Mouse (Mus musculus) neutrophil, adult 5-6 weeks (primary cell): ENCODE results near the gene Casq1. TPM values are rescaled to one million over a fixed set of nuclear protein-coding genes. Genes with fewer than 3 reads are reported as not detected.
"Not testable (repeated sequence)": the region's sequence is repeated elsewhere in the genome, so short reads cannot be mapped to it uniquely, and the experiment has no call there.

Experiments used
- ATAC-seq: fragments of 151-379, 151-347 bp; 2 replicates; pipeline ENCODE4 v1.8.0; 2017; ENCODE audit warnings: mild to moderate bottlenecking, moderate TSS enrichment; ENCODE audit not compliant: insufficient number of reproducible peaks, poor library complexity, low FRiP score, severe bottlenecking; ENCODE audit errors: extremely low read depth
- total RNA-seq: library from RNA; stranded (forward); fragments of 200-1000 nt; gene quantifications from 2 replicates; pipeline ENCODE4 v1.2.3, GENCODE M21; 2017

Gene Casq1
- total RNA-seq = not detected in 2 replicates

DNA sequence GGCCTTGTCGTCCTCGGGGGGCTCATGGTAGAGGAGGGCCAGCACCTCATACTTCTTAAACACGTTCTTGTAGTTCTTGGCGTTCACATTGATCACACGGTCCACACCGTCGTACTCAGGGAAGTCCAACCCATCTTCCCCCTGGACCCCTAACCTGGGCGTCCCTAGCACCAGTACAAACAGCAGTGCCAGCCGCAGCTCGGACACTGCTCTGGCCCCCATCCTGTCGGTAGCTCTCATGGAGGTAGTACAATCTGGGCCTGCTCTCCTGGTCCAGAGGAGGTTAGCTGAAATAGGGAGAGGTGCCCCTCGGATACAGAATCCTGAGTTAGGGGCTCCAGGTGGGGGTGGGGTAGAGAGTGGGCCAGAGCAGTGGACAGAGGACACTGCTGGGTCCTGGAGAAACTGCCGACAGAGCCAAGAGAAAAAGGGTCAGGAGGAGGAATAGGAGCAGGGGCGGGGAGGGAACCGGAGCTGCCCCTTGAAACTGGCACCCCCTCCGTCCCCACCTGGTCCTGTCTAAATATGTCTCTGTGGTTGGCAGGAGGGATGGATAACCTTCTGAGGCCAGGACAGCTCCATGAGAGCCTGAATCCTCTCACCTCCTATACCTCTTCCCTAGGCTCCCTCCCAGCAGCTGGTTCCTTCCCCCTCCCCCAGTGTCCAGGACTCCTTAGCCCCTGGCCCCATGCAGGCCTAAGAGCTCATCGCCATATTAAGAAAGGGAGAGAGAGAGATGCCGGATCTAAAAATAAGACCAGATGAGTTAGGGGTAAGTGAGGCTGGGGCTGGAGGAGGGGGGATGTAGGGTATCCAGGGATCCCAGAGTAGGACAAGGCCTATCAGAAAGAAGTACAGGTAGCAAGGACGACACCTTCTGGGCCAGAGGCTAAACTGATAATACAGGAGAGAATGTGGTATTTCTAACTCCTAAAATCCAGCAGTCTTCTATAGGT, at the start of gene Casq1:
Casq1 (minus strand) TSS at position 418 of the 956 bp plus-strand sequence.
- ATAC-seq = no peak

DNA sequence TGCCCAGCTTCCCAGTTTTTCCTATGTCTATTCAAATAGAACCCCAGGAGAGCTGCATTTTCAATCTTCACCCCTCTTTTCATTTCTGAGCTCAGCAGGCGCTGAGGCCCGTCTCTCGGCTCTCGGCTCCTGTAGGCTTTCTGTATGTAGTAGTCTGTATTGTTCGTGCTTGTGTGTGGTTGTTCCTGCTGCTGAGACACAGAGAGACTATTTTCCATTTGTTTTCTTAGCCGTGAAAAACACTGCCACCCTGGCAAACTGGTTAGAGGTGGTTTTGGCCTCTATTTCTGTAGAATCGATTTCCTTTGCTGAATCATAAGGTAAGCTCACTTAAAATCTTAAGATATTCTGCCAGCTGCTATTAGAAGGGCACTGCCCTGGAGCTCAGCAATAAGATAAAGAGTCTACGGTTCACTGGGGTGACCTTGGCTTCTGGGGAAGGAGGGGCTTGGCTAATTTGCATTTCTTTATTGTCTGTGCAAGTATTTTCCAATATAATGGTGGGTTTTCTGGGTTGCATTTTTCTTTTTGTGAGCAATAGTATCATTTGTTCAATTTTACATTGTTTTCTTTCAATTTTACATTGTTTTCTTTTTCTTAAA, 41.9 kb upstream of the Casq1 start, which contains the start of gene Igsf8:
Igsf8 (plus strand) TSS at position 165 of the 602 bp plus-strand sequence.
- no peak for ATAC-seq

GRCm38 (mm10) chr1:172258314-172258713, 38.6 kb upstream of the Casq1 start, which contains the start of gene Atp1a4:
Gene Atp1a4, minus strand, starts transcription at chr1:172258414.
- ATAC-seq = no peak

GRCm38 (mm10) chr1:172247679-172248078, 28.0 kb upstream of the Casq1 start:
- ATAC-seq = 0 out of 2 replicates have a peak, but pooled peaks have one; percentile 26

- no peak for ATAC-seq
These were observed 27.5 kb upstream of the Casq1 start for GRCm38 (mm10) chr1:172247216-172247615.

DNA sequence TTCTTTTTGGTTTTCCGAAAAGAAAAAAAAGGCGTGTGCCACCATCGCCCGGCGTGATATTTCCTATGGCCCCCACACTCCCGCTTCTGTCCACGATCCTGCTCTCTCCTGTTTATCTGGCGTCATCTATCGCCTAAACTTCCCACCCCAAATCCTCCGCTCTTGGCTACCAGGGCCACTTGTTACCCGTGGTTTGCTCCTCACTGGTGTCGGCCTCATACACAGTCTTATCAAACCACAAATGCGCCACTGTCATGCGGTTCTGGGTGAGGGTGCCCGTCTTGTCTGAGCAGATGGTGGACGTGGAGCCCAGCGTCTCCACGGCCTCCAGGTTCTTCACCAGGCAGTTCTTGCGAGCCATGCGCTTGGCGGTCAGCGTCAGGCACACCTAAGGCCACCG, 25.0 kb upstream of the Casq1 start:
- ATAC-seq = not testable (repeated sequence)

DNA sequence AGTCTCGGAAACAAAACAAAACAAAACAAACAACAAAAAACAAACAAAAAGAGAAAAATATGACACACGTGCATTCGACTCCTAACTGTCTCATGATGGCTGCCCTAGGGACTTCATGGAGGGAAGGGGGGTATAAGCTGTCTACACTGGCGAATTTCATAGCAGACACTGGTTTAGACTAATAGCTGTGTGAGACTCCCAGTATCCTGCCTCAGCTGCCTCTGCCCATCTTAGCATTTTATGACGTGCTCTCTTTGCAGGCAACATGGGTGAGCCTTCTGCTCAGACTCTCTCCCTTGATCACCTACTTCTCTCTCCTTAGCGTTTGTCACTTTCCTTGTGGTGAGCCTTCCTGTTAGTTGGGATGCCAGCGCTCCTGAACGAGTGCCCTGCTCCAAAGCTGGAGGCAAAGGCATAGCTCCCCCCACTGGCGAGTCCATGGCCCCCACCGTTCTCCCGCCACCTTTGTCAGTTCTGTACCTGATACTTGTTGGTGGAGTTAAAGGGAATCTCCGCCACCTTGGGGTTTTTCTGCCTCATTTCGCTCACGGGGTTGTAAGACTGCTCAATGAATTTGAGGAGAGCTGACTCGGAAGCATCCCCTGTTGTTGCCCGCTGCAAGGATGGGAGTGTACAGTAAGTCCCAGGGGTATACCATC, 24.0 kb upstream of the Casq1 start:
- ATAC-seq = no peak

DNA sequence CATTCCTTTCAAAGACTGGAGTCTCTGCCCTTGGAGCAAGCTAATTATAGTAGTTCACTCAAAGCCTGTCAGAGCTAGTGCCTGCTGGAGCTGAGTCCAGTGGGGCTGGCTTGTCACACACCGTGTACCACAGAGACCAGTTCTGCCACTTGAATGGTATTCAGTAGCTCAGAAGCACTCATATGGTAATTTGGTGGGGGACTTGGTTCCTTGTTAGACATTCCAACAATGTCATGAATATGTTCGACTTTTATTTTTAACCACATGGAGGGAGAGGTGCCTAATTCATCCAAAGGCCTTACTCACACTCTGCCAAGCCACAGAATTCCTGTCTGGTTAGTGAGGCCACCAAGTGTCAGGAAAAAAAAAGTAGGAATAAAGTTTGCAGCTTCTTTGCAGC, 22.7 kb upstream of the Casq1 start:
- no peak for ATAC-seq

GRCm38 (mm10) chr1:172240945-172241708, 21.5 kb upstream of the Casq1 start:
- ATAC-seq = 0 out of 2 replicates have a peak, but pooled peaks have one; percentile 6

GRCm38 (mm10) chr1:172229215-172229614, 9.5 kb upstream of the Casq1 start:
- no peak for ATAC-seq

DNA sequence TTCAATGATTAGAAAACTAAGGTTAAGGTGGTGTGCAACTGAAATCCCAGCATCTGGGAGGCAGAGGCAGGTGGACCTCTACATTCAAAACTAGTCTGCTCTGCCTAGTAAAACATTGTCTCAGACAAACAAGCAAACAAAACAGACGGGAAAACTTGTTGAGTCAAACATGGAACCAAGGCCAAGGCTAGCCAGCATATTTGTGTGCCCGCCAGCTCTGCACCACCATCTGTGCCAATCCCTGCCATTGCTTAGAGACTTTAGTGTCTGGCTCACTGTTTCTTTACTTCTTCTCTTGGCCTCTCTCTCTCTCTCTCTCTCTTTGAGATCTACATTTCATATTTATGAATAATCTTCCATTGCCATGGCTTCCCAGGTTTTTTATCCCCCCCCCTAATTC, 8.5 kb upstream of the Casq1 start:
- no peak for ATAC-seq

- ATAC-seq = no peak
These were observed 1.8 kb upstream of the Casq1 start for GRCm38 (mm10) chr1:172221297-172222063.

DNA sequence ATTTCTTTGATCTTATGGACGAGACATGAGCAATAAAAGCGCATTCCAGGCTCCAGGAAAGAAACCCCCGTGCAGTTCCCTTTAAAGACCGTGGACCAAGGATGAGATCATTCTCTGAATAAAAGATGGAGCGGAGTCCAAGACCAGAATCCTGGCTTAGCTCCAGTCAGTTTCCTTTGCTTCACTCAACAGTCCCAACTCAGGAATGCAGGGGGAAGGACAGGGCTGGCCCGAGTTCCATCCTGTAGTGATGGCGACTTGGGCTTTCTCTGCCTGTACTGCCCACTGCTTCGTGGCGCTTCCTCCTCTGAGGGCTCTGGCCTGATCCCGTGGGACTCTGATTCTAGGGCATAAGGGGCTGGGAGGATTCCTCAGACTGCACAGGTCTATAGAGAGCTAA, 746 bp upstream of the Casq1 start:
- ATAC-seq = no peak

DNA sequence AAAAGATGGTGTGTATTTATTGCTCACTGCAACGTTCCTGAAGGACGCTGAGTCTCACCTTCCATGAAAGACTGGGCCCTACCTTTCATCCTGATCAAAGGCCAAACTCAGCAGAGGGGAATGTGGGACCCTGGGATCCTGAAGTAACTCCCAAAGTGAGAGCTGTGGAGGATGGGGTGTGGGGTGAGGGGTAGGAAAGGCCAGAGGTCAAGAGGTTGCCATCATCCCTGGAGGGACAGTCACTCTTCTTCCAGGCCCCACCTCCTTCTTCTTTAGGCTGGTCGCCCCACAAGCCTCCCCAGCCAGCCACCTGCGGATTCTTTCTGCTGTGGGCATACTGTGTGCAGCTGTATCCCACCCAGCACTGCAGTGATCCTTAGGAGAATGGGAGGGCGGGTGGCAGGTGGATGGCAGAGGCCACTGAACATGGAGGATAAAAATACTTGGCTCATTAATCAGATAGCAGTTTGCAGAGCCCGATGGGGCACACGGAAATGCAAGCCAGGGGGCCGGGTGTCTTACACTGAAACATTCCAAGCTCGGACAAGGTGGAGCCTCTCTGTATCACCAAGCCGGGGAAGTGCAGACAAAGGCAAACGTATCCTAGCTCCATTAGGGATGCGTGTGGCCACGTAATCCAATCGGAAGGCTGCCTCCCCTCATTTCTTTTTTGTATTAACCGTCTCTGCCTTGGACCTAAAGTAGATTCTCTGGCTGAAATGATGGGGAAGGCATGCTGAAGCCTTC, 1.3 kb downstream of the Casq1 start:
- no peak for ATAC-seq

- ATAC-seq = peak; percentile 92
These were observed 2.5 kb downstream of the Casq1 start for GRCm38 (mm10) chr1:172217148-172217547.

- ATAC-seq = no peak
These were observed 4.9 kb downstream of the Casq1 start for GRCm38 (mm10) chr1:172214748-172215147.

- ATAC-seq = no peak
These were observed 5.9 kb downstream of the Casq1 start for GRCm38 (mm10) chr1:172213771-172214170.
